Mouse (Mus musculus) fat pad, adult 2 months (tissue): Measurements from ENCODE around the gene Dis3.

ENCODE experiments used
- DNase-seq: peaks from one replicate; pipeline ENCODE4 v3.0.0-alpha.2; 2011; ENCODE audit warnings: low read depth, low spot score; ENCODE audit errors: extremely low read depth

The Dis3 gene

GRCm38 (mm10) chr14:99099267-99099966, at the start of gene Dis3, which contains the start of gene Pibf1:
TSS of gene Dis3 (minus strand) at chr14:99099770.
TSS of gene Pibf1 (plus strand) at chr14:99099424.
- DNase-seq = peak; percentile 31

GRCm38 (mm10) chr14:99146841-99147240, 47.3 kb upstream of the Dis3 start:
- no peak for DNase-seq

- no peak for DNase-seq
Measured at GRCm38 (mm10) chr14:99141786-99142633, 42.4 kb upstream of the Dis3 start.

- DNase-seq = no peak
Measured at GRCm38 (mm10) chr14:99140036-99140435, 40.5 kb upstream of the Dis3 start.

GRCm38 (mm10) chr14:99136297-99136696, 36.7 kb upstream of the Dis3 start:
- no peak for DNase-seq

- DNase-seq = no peak
Measured at GRCm38 (mm10) chr14:99135761-99136160, 36.2 kb upstream of the Dis3 start.

- DNase-seq = no peak
Measured at GRCm38 (mm10) chr14:99134048-99134447, 34.5 kb upstream of the Dis3 start.

- no peak for DNase-seq
Measured at GRCm38 (mm10) chr14:99129050-99129449, 29.5 kb upstream of the Dis3 start.

- no peak for DNase-seq
Measured at GRCm38 (mm10) chr14:99127509-99127908, 27.9 kb upstream of the Dis3 start.

- peak; percentile 67 for DNase-seq
Measured at GRCm38 (mm10) chr14:99126713-99127112, 27.1 kb upstream of the Dis3 start.

- DNase-seq = no peak
Measured at GRCm38 (mm10) chr14:99124076-99124475, 24.5 kb upstream of the Dis3 start.

GRCm38 (mm10) chr14:99121584-99122339, 22.2 kb upstream of the Dis3 start:
- no peak for DNase-seq

- DNase-seq = no peak
Measured at GRCm38 (mm10) chr14:99117576-99117975, 18.0 kb upstream of the Dis3 start.

GRCm38 (mm10) chr14:99108762-99109161, 9.2 kb upstream of the Dis3 start:
- DNase-seq = no peak

- no peak for DNase-seq
Measured at GRCm38 (mm10) chr14:99107631-99108187, 8.1 kb upstream of the Dis3 start.

- no peak for DNase-seq
Measured at GRCm38 (mm10) chr14:99106671-99107070, 7.1 kb upstream of the Dis3 start.

GRCm38 (mm10) chr14:99104542-99105123, 5.1 kb upstream of the Dis3 start:
- no peak for DNase-seq

- DNase-seq = no peak
Measured at GRCm38 (mm10) chr14:99103050-99103449, 3.5 kb upstream of the Dis3 start.

GRCm38 (mm10) chr14:99099967-99100587, 507 bp upstream of the Dis3 start:
- DNase-seq = no peak

- no peak for DNase-seq
Measured at GRCm38 (mm10) chr14:99088947-99089346, 10.6 kb downstream of the Dis3 start.
